25 mouse cellular contexts compared by ENCODE assay signal in genomic region chr6:134860275-134860674, GRCm38 (mm10). TPM values are rescaled to one million over a fixed set of nuclear protein-coding genes. Genes with fewer than 3 reads are reported as not detected.
A peak's percentile ranks its signal among the peaks of the same experiment; 100 is the strongest.
DNase-seq lines count a peak whose midpoint lies in the region; ATAC-seq and TF ChIP-seq lines count a peak whose summit lies in the region.
"Had no signal": no experiment of that assay in that cellular context is flagged by ENCODE, and none has a peak within 500 bp of the region (broad histone marks: within the 10 kb centered on the region; RNA-seq: fewer than 3 reads in every experiment).

No protein-coding gene starts in this region.

- no peak overlapping the region for H3K9ac ChIP-seq in heart, embryonic 11.5 days (ENCODE audit: low read depth, low read length)
- H3K9ac ChIP-seq in liver, adult 2 months (ENCODE audit: low read depth, low read length), result no peak overlapping the region
- no peak overlapping the region for H3K9ac ChIP-seq in liver, embryonic 11.5 days (ENCODE audit: low read depth, low read length)
- no peak overlapping the region for H3K9ac ChIP-seq in lung, postnatal 0 days (replicated peaks; ENCODE audit: low read depth)
- H3K9ac ChIP-seq in stomach, postnatal 0 days (ENCODE audit: low read length), result no peak overlapping the region
- H3K9ac ChIP-seq: hindbrain, embryonic 12.5 days; midbrain, embryonic 15.5 days; neural tube, embryonic 12.5 days; stomach, embryonic 15.5 days had no signal

- no peak for TF ChIP-seq CTCF in liver, adult 2 months (IDR thresholded peaks at IDR 0.05; ENCODE audit: low read depth, low read length)
- TF ChIP-seq CTCF in lung, postnatal 0 days (IDR thresholded peaks at IDR 0.05), result no peak
- TF ChIP-seq CTCF in stomach, postnatal 0 days (IDR thresholded peaks at IDR 0.05; ENCODE audit: low read depth), result no peak

- H3K4me2 ChIP-seq in heart, embryonic 11.5 days, result no peak overlapping the region
- no peak overlapping the region for H3K4me2 ChIP-seq in liver, embryonic 11.5 days
- H3K4me2 ChIP-seq in lung, postnatal 0 days (replicated peaks; ENCODE audit: low read depth, low read length), result no peak overlapping the region
- no peak overlapping the region for H3K4me2 ChIP-seq in stomach, postnatal 0 days (replicated peaks; ENCODE audit: low read depth)
- H3K4me2 ChIP-seq: hindbrain, embryonic 12.5 days; midbrain, embryonic 15.5 days; neural tube, embryonic 12.5 days; stomach, embryonic 15.5 days had no signal

- no peaks in the 10 kb centered on the region for H3K27me3 ChIP-seq in heart, embryonic 11.5 days (ENCODE audit: control insufficient read depth, insufficient read depth, low read length)
- no peaks in the 10 kb centered on the region for H3K27me3 ChIP-seq in liver, adult 2 months (ENCODE audit: control insufficient read depth, insufficient read depth, low read length)
- no peaks in the 10 kb centered on the region for H3K27me3 ChIP-seq in liver, embryonic 11.5 days (replicated peaks; ENCODE audit: control insufficient read depth, insufficient read depth, low read length)
- no peaks in the 10 kb centered on the region for H3K27me3 ChIP-seq in lung, postnatal 0 days (replicated peaks; ENCODE audit: insufficient read depth, low read length)
- H3K27me3 ChIP-seq in stomach, postnatal 0 days (ENCODE audit: control insufficient read depth, insufficient read depth, low read length), result no peaks in the 10 kb centered on the region
- H3K27me3 ChIP-seq: hindbrain, embryonic 12.5 days; midbrain, embryonic 15.5 days; neural tube, embryonic 12.5 days; stomach, embryonic 15.5 days had no signal

- H3K4me1 ChIP-seq in heart, embryonic 11.5 days (ENCODE audit: control insufficient read depth, insufficient read depth, low read length), result no peaks in the 10 kb centered on the region
- H3K4me1 ChIP-seq in liver, adult 2 months (ENCODE audit: control insufficient read depth, insufficient read depth, low read length), result no peaks in the 10 kb centered on the region
- no peaks in the 10 kb centered on the region; the same call in 1 of the 2 replicates for H3K4me1 ChIP-seq in liver, embryonic 11.5 days (replicated peaks; ENCODE audit: control insufficient read depth, insufficient read depth, low read length)
- no peaks in the 10 kb centered on the region for H3K4me1 ChIP-seq in lung, postnatal 0 days (ENCODE audit: insufficient read depth, low read depth, low read length)
- H3K4me1 ChIP-seq in stomach, postnatal 0 days (replicated peaks; ENCODE audit: control insufficient read depth, insufficient read depth), result 0 out of 2 replicates have a peak, but pooled peaks cover 2% of the 10 kb centered on the region

- 48% methylated on average over 4 of the region's 4 CpGs for WGBS in heart, embryonic 11.5 days (ENCODE audit: insufficient replicate concordance)
- 32% methylated on average over 4 of the region's 4 CpGs for WGBS in liver, adult 2 months
- WGBS in liver, embryonic 11.5 days, result 69% methylated on average over 4 of the region's 4 CpGs
- WGBS in lung, postnatal 0 days, result 23% methylated on average over 4 of the region's 4 CpGs
- WGBS in stomach, postnatal 0 days, result 33% methylated on average over 4 of the region's 4 CpGs

- no peaks in the 10 kb centered on the region for H3K79me2 ChIP-seq in liver, adult 2 months (ENCODE audit: control insufficient read depth, insufficient read depth, low read length)

- H3K27ac ChIP-seq in heart, embryonic 11.5 days (ENCODE audit: low read depth, low read length), result no peak overlapping the region
- H3K27ac ChIP-seq in liver, adult 2 months (replicated peaks; ENCODE audit: insufficient read depth, low read depth, low read length), result peak overlapping the region; percentile 38; the same call in 1 of the 2 replicates
- H3K27ac ChIP-seq in liver, embryonic 11.5 days (ENCODE audit: low read depth, low read length), result no peak overlapping the region
- H3K27ac ChIP-seq in lung, postnatal 0 days (ENCODE audit: low read length), result peak overlapping the region; percentile 4; the same call in 1 of the 2 replicates
- peak overlapping the region; percentile 30; the same call in 1 of the 2 replicates for H3K27ac ChIP-seq in stomach, postnatal 0 days (replicated peaks)
- H3K27ac ChIP-seq: forebrain, embryonic 10.5 days; hindbrain, embryonic 12.5 days; kidney, postnatal 0 days; midbrain, embryonic 15.5 days; neural tube, embryonic 12.5 days; stomach, embryonic 15.5 days had no signal

- no peak for DNase-seq in heart, adult 8-10 months (ENCODE audit: low spot score)
- peak; percentile 28 for DNase-seq in liver, adult 2 months (ENCODE audit: extremely low read depth, low read depth, low spot score)
- DNase-seq in liver, embryonic 11.5 days (ENCODE audit: low spot score), result no peak
- DNase-seq in lung, postnatal 0 days (ENCODE audit: low spot score), result peak; percentile 32
- DNase-seq in lung, postnatal 36 days, result no peak
- DNase-seq in stomach, postnatal 0 days (ENCODE audit: low spot score), result no peak
- DNase-seq in right cerebral cortex, postnatal 14 days, result no peak
- DNase-seq: adrenal gland, adult 8-10 months; cerebellum, adult 11-12 months; cerebellum, postnatal 10 days; gastrocnemius, postnatal 10 days; heart, postnatal 10 days; kidney, adult 2 months; lung, adult 2 months; retina, postnatal 1 day; thymus, postnatal 14 days had no signal

- no peaks in the 10 kb centered on the region for H3K9me3 ChIP-seq in heart, embryonic 11.5 days (replicated peaks; ENCODE audit: control insufficient read depth, low read length)
- no peaks in the 10 kb centered on the region for H3K9me3 ChIP-seq in liver, embryonic 11.5 days (ENCODE audit: control insufficient read depth, low read length)
- no peaks in the 10 kb centered on the region for H3K9me3 ChIP-seq in lung, postnatal 0 days (ENCODE audit: low read length)
- H3K9me3 ChIP-seq in stomach, postnatal 0 days (ENCODE audit: control insufficient read depth, low read length), result no peaks in the 10 kb centered on the region
- H3K9me3 ChIP-seq: forebrain, embryonic 10.5 days; hindbrain, embryonic 12.5 days; midbrain, embryonic 15.5 days; neural tube, embryonic 12.5 days; stomach, embryonic 15.5 days had no signal

- TF ChIP-seq EP300 in lung, postnatal 0 days (IDR thresholded peaks at IDR 0.05), result no peak
- no peak for TF ChIP-seq EP300 in stomach, postnatal 0 days (optimal IDR thresholded peaks at IDR 0.05)

- TF ChIP-seq POLR2A in liver, adult 2 months (IDR thresholded peaks at IDR 0.05; ENCODE audit: extremely low read depth, insufficient read depth, low read length), result no peak

- no peak overlapping the region for H3K4me3 ChIP-seq in heart, embryonic 11.5 days (ENCODE audit: low read depth, low read length)
- no peak overlapping the region for H3K4me3 ChIP-seq in liver, adult 2 months (ENCODE audit: insufficient read depth, low read depth, low read length)
- no peak overlapping the region for H3K4me3 ChIP-seq in liver, embryonic 11.5 days (ENCODE audit: low read depth, low read length)
- H3K4me3 ChIP-seq in lung, postnatal 0 days (ENCODE audit: low read depth, low read length), result no peak overlapping the region
- H3K4me3 ChIP-seq in stomach, postnatal 0 days (ENCODE audit: low read depth, low read length), result no peak overlapping the region
- H3K4me3 ChIP-seq: forebrain, embryonic 10.5 days; hindbrain, embryonic 12.5 days; midbrain, embryonic 15.5 days; neural tube, embryonic 12.5 days; stomach, embryonic 15.5 days had no signal

- peak; percentile 19; the same call in 1 of the 2 replicates for ATAC-seq in heart, embryonic 11.5 days (replicated peaks; ENCODE audit: insufficient number of reproducible peaks, low FRiP score, low TSS enrichment)
- ATAC-seq in liver, embryonic 11.5 days (replicated peaks; ENCODE audit: low FRiP score), result no peak
- peak; percentile 70 for ATAC-seq in lung, postnatal 0 days
- peak; percentile 36 for ATAC-seq in stomach, postnatal 0 days (ENCODE audit: low FRiP score, low TSS enrichment)
- ATAC-seq: activated CD4-positive, CD25-positive, alpha-beta regulatory T cell, adult 4 months; forebrain, embryonic 16.5 days; midbrain, embryonic 15.5 days had no signal

- H3K36me3 ChIP-seq in heart, embryonic 11.5 days (ENCODE audit: control insufficient read depth, insufficient read depth, low read length), result no peaks in the 10 kb centered on the region
- peaks cover 11% of the 10 kb centered on the region for H3K36me3 ChIP-seq in liver, adult 2 months (ENCODE audit: control insufficient read depth, insufficient read depth, low read length)
- H3K36me3 ChIP-seq in liver, embryonic 11.5 days (ENCODE audit: control insufficient read depth, insufficient read depth, low read length), result no peaks in the 10 kb centered on the region
- H3K36me3 ChIP-seq in lung, postnatal 0 days (ENCODE audit: insufficient read depth, low read length), result 0 out of 2 replicates have a peak, but pooled peaks cover 6% of the 10 kb centered on the region
- H3K36me3 ChIP-seq in stomach, postnatal 0 days (ENCODE audit: control insufficient read depth, insufficient read depth, low read length), result no peaks in the 10 kb centered on the region
- H3K36me3 ChIP-seq: forebrain, embryonic 10.5 days; midbrain, embryonic 15.5 days; stomach, embryonic 15.5 days had no signal

RNA-seq across cellular contexts. Expression of gene Crebl2, which starts 30.3 kb away (rescaled TPM):
- 1.3 and 1.5 TPM in 2 replicates for polyA plus RNA-seq in heart, embryonic 11.5 days (2014; fragmentation: Nextera tagmentation; extraction: Ambion mirVana)
- total RNA-seq in heart, adult 8-10 months (2022), result 10 to 100 TPM; 14.6 to 20.1 (median 17.0) TPM
- total RNA-seq in liver, adult 2 months (2014; rRNA removed), result 48.5 and 49.5 TPM in 2 replicates
- polyA plus RNA-seq in liver, adult 2 months (2012; rRNA removed), result 20.9 and 23.2 TPM in 2 replicates
- 1.3 and 1.5 TPM in 2 replicates for polyA plus RNA-seq in liver, embryonic 11.5 days (2014; fragmentation: Nextera tagmentation; extraction: Ambion mirVana)
- polyA plus RNA-seq in lung, postnatal 0 days (2015; fragmentation: Nextera tagmentation; extraction: Ambion mirVana), result 6.6 and 7.2 TPM in 2 replicates
- 4.3 and 4.7 TPM in 2 replicates for polyA plus RNA-seq in stomach, postnatal 0 days (2015; fragmentation: Nextera tagmentation; extraction: Ambion mirVana)

RNA-seq across cellular contexts. Expression of gene Gpr19, which starts 38.1 kb away (rescaled TPM):
- polyA plus RNA-seq in heart, embryonic 11.5 days (2014; fragmentation: Nextera tagmentation; extraction: Ambion mirVana), result 11.1 and 12.0 TPM in 2 replicates
- 1 to 10 TPM; 2.6 to 5.8 (median 3.9) TPM for total RNA-seq in heart, adult 8-10 months (2022)
- 4.7 and 4.8 TPM in 2 replicates for total RNA-seq in liver, adult 2 months (2014; rRNA removed)
- polyA plus RNA-seq in liver, adult 2 months (2012; rRNA removed), result 4.9 and 6.9 TPM in 2 replicates
- 6.1 and 9.1 TPM in 2 replicates for polyA plus RNA-seq in liver, embryonic 11.5 days (2014; fragmentation: Nextera tagmentation; extraction: Ambion mirVana)
- polyA plus RNA-seq in lung, postnatal 0 days (2015; fragmentation: Nextera tagmentation; extraction: Ambion mirVana), result 9.3 and 9.8 TPM in 2 replicates
- 6.6 and 6.9 TPM in 2 replicates for polyA plus RNA-seq in stomach, postnatal 0 days (2015; fragmentation: Nextera tagmentation; extraction: Ambion mirVana)

RNA-seq across cellular contexts. Expression of gene Cdkn1b, which starts 59.9 kb away (rescaled TPM):
- polyA plus RNA-seq in heart, embryonic 11.5 days (2014; fragmentation: Nextera tagmentation; extraction: Ambion mirVana), result 13.9 and 14.7 TPM in 2 replicates
- 10 to 100 TPM; 29.5 to 43.4 (median 38.7) TPM for total RNA-seq in heart, adult 8-10 months (2022)
- 14.4 and 16.2 TPM in 2 replicates for total RNA-seq in liver, adult 2 months (2014; rRNA removed)
- 7.1 and 8.6 TPM in 2 replicates for polyA plus RNA-seq in liver, adult 2 months (2012; rRNA removed)
- polyA plus RNA-seq in liver, embryonic 11.5 days (2014; fragmentation: Nextera tagmentation; extraction: Ambion mirVana), result 8.9 and 9.4 TPM in 2 replicates
- 43.4 and 46.2 TPM in 2 replicates for polyA plus RNA-seq in lung, postnatal 0 days (2015; fragmentation: Nextera tagmentation; extraction: Ambion mirVana)
- 11.7 and 14.4 TPM in 2 replicates for polyA plus RNA-seq in stomach, postnatal 0 days (2015; fragmentation: Nextera tagmentation; extraction: Ambion mirVana)

Comparison
In these comparisons a context has a peak if more than half of its experiments do, and no peak if none do; other contexts are left out.
1. H3K27ac ChIP-seq: peak in liver, adult 2 months (single experiment), lung, postnatal 0 days (single experiment) and stomach, postnatal 0 days (single experiment); none in heart, embryonic 11.5 days (single experiment) and liver, embryonic 11.5 days (single experiment).
2. DNase-seq: peak in liver, adult 2 months (single experiment) and lung, postnatal 0 days (single experiment); none in heart, adult 8-10 months (single experiment), liver, embryonic 11.5 days (single experiment), lung, postnatal 36 days (single experiment), stomach, postnatal 0 days (single experiment) and right cerebral cortex, postnatal 14 days (single experiment).